Mouse (Mus musculus) kidney, adult 2 months (tissue): ENCODE results near the gene Sorbs1.

ENCODE experiments used
- CTCF ChIP-seq: fragments of 200-500 bp; conservative IDR thresholded peaks from 2 replicates; pipeline ENCODE4 v1.5.1; 2011; ENCODE audit warnings: low read depth, mild to moderate bottlenecking, control low read depth, low read length, moderate library complexity, mixed read lengths; ENCODE audit not compliant: insufficient read depth, insufficient read length
- POLR2A ChIP-seq: fragments of 200-500 bp; IDR thresholded peaks from one replicate; pipeline ENCODE4 v1.6.1; 2011; ENCODE audit warnings: low read depth, low read length, control low read depth

GRCm38 (mm10) chr19:40401213-40401612 is 112.4 kb downstream of the Sorbs1 start:
- TF ChIP-seq CTCF (no peak), POLR2A (no peak)
